Mouse (Mus musculus) embryonic facial prominence, embryonic 13.5 days (tissue): Measurements from ENCODE around the gene Gm49337. TPM values are rescaled to one million over a fixed set of nuclear protein-coding genes. Genes with fewer than 3 reads are reported as not detected.

Experiments
- ATAC-seq: fragments of 200-750 bp; cut with Nextera tagmentation; 2 replicates; pipeline ENCODE4 v1.8.0; 2017; ENCODE audit warnings: low read depth; ENCODE audit not compliant: insufficient number of reproducible peaks, insufficient read depth, low FRiP score, low TSS enrichment
- H3K27ac ChIP-seq: fragments of 300-500 bp; sonication (generic); 2 replicates; pipeline ENCODE4 v1.5.1; 2015; ENCODE audit warnings: moderate library complexity, mild to moderate bottlenecking, inconsistent platforms
- H3K27me3 ChIP-seq: fragments of 300-500 bp; sonication (generic); 2 replicates; pipeline ENCODE4 v1.6.1; 2015; ENCODE audit warnings: mild to moderate bottlenecking, inconsistent platforms
- H3K36me3 ChIP-seq: fragments of 300-500 bp; sonication (generic); 2 replicates; pipeline ENCODE4 v1.6.1; 2015; ENCODE audit warnings: mild to moderate bottlenecking, inconsistent platforms
- H3K4me1 ChIP-seq: fragments of 300-500 bp; sonication (generic); 2 replicates; pipeline ENCODE4 v1.6.1; 2015; ENCODE audit warnings: inconsistent platforms
- H3K4me2 ChIP-seq: fragments of 300-500 bp; sonication (generic); 2 replicates; pipeline ENCODE4 v1.6.1; 2015; ENCODE audit warnings: moderate library complexity, mild to moderate bottlenecking, inconsistent platforms
- H3K4me3 ChIP-seq: fragments of 300-500 bp; sonication (generic); 2 replicates; pipeline ENCODE4 v1.5.1; 2015; ENCODE audit warnings: mild to moderate bottlenecking, inconsistent platforms
- H3K9ac ChIP-seq: fragments of 300-500 bp; sonication (generic); 2 replicates; pipeline ENCODE4 v1.6.1; 2015; ENCODE audit warnings: mild to moderate bottlenecking, inconsistent platforms
- H3K9me3 ChIP-seq: fragments of 300-500 bp; sonication (generic); 2 replicates; pipeline ENCODE4 v1.6.1; 2016; ENCODE audit warnings: inconsistent platforms
- whole genome bisulfite sequencing: fragments of 180-500 bp; shearing (Covaris S2); methylation state at CpG from one replicate; pipeline ENCODE4 v1.1.7; 2015; ENCODE audit warnings: mixed read lengths; 5-methylcytosine and 5-hydroxymethylcytosine counted together
- polyA plus RNA-seq: library from polyadenylated mRNA; unstranded; fragments of >200 nt; fragmentation: Nextera tagmentation; extraction: Ambion mirVana; gene quantifications from 2 replicates; pipeline ENCODE4 v1.2.1, GENCODE M21; 2015

Gm49337 gene
- polyA plus RNA-seq, 1 experiment from 2014 or later = not detected

GRCm38 (mm10) chr4:116164759-116165554 is 8.2 kb upstream of the Gm49337 start:
- Histone ChIP-seq H3K36me3 (peaks cover 12% of the 10 kb centered on the region), H3K4me2 (no peak overlapping the region), H3K4me1 (peaks cover 13% of the 10 kb centered on the region), H3K9me3 (no peaks in the 10 kb centered on the region), H3K27ac (no peak overlapping the region), H3K4me3 (no peak overlapping the region), H3K9ac (no peak overlapping the region), H3K27me3 (no peaks in the 10 kb centered on the region)
- 71% methylated on average over 2 of the region's 2 CpGs for WGBS
- no peak for ATAC-seq

GRCm38 (mm10) chr4:116165708-116166407 is 7.3 kb upstream of the Gm49337 start:
- H3K9ac ChIP-seq = no peak overlapping the region
- H3K36me3 ChIP-seq = peaks cover 6% of the 10 kb centered on the region
- no peak overlapping the region for H3K27ac ChIP-seq
- 27% methylated on average over 8 of the region's 8 CpGs for WGBS
- no peak for ATAC-seq
- no peaks in the 10 kb centered on the region for H3K27me3 ChIP-seq
- H3K4me2 ChIP-seq = no peak overlapping the region
- H3K4me3 ChIP-seq = no peak overlapping the region
- peaks cover 13% of the 10 kb centered on the region for H3K4me1 ChIP-seq
- no peaks in the 10 kb centered on the region for H3K9me3 ChIP-seq

- H3K4me3 ChIP-seq = no peak within 1 kb of the TSS
- H3K4me2 ChIP-seq = no peak within 1 kb of the TSS
- 27% methylated on average over 7 of the region's 7 CpGs for WGBS
- no peaks in the 10 kb centered on the region for H3K9me3 ChIP-seq
- peaks cover 13% of the 10 kb centered on the region for H3K4me1 ChIP-seq
- ATAC-seq = no peak
- H3K27ac ChIP-seq = peak within 1 kb of the TSS; percentile 23; the same call in 1 of the 2 replicates
- no peaks in the 10 kb centered on the region for H3K36me3 ChIP-seq
- H3K27me3 ChIP-seq = no peaks in the 10 kb centered on the region
- H3K9ac ChIP-seq = no peak within 1 kb of the TSS
These were observed 5.8 kb upstream of the Gm49337 start, which contains the start of gene Tspan1 for GRCm38 (mm10) chr4:116167404-116167803. TSS of gene Tspan1 (minus strand) at chr4:116167601.

GRCm38 (mm10) chr4:116168617-116169352 is 4.4 kb upstream of the Gm49337 start:
- Histone ChIP-seq H3K27me3 (no peaks in the 10 kb centered on the region), H3K9me3 (no peaks in the 10 kb centered on the region), H3K4me2 (no peak overlapping the region), H3K9ac (no peak overlapping the region), H3K27ac (no peak overlapping the region), H3K4me1 (peaks cover 17% of the 10 kb centered on the region), H3K4me3 (no peak overlapping the region), H3K36me3 (no peaks in the 10 kb centered on the region)
- ATAC-seq = 0 out of 2 replicates have a peak, but pooled peaks have one; percentile 62
- WGBS = 85% methylated on average over 7 of the region's 8 CpGs

- Histone ChIP-seq H3K4me2 (no peak overlapping the region), H3K4me3 (no peak overlapping the region), H3K36me3 (no peaks in the 10 kb centered on the region), H3K9me3 (no peaks in the 10 kb centered on the region), H3K9ac (no peak overlapping the region), H3K27me3 (no peaks in the 10 kb centered on the region), H3K27ac (no peak overlapping the region), H3K4me1 (peaks cover 21% of the 10 kb centered on the region)
- WGBS = 68% methylated on average over 3 of the region's 3 CpGs
- 0 out of 2 replicates have a peak, but pooled peaks have one; percentile 5 for ATAC-seq
These were observed 3.9 kb upstream of the Gm49337 start for GRCm38 (mm10) chr4:116169353-116169672.

GRCm38 (mm10) chr4:116173752-116174151 is 568 bp downstream of the Gm49337 start:
- 84% methylated on average over 4 of the region's 4 CpGs for WGBS
- H3K36me3 ChIP-seq = no peaks in the 10 kb centered on the region
- H3K4me2 ChIP-seq = no peak overlapping the region

GRCm38 (mm10) chr4:116174466-116175116 is 1.4 kb downstream of the Gm49337 start:
- Histone ChIP-seq H3K4me3 (no peak overlapping the region), H3K27me3 (no peaks in the 10 kb centered on the region), H3K9ac (no peak overlapping the region), H3K9me3 (no peaks in the 10 kb centered on the region), H3K4me2 (no peak overlapping the region), H3K27ac (no peak overlapping the region), H3K4me1 (peaks cover 36% of the 10 kb centered on the region), H3K36me3 (no peaks in the 10 kb centered on the region)
- ATAC-seq = no peak
- 42% methylated on average over 6 of the region's 6 CpGs for WGBS

More at GRCm38 (mm10) chr4:116173752-116174151, 568 bp downstream of the Gm49337 start:
- Histone ChIP-seq H3K27ac (no peak overlapping the region), H3K27me3 (no peaks in the 10 kb centered on the region), H3K9ac (no peak overlapping the region), H3K4me3 (no peak overlapping the region), H3K4me1 (peaks cover 36% of the 10 kb centered on the region), H3K9me3 (no peaks in the 10 kb centered on the region)
- ATAC-seq = no peak

GRCm38 (mm10) chr4:116175136-116175535 is 2.0 kb downstream of the Gm49337 start:
- Histone ChIP-seq H3K4me3 (no peak overlapping the region), H3K36me3 (no peaks in the 10 kb centered on the region), H3K9ac (no peak overlapping the region), H3K27ac (no peak overlapping the region), H3K9me3 (no peaks in the 10 kb centered on the region), H3K4me1 (peaks cover 36% of the 10 kb centered on the region), H3K27me3 (no peaks in the 10 kb centered on the region), H3K4me2 (no peak overlapping the region)
- ATAC-seq = no peak

GRCm38 (mm10) chr4:116175711-116176542 is 2.7 kb downstream of the Gm49337 start:
- peak overlapping the region; percentile 7; the same call in 1 of the 2 replicates for H3K9ac ChIP-seq
- no peaks in the 10 kb centered on the region for H3K36me3 ChIP-seq
- 60% methylated on average over 7 of the region's 7 CpGs for WGBS
- no peaks in the 10 kb centered on the region for H3K9me3 ChIP-seq
- H3K4me2 ChIP-seq = peak overlapping the region; percentile 51
- H3K4me1 ChIP-seq = peaks cover 36% of the 10 kb centered on the region
- H3K27me3 ChIP-seq = no peaks in the 10 kb centered on the region
- peak overlapping the region; percentile 14 for H3K4me3 ChIP-seq
- peak overlapping the region; percentile 68 for H3K27ac ChIP-seq
- peak; percentile 23; the same call in 1 of the 2 replicates for ATAC-seq

- 9% methylated on average over 10 of the region's 10 CpGs for WGBS
These were observed 3.4 kb downstream of the Gm49337 start for GRCm38 (mm10) chr4:116176543-116176988.

More at GRCm38 (mm10) chr4:116176543-116176988, 3.4 kb downstream of the Gm49337 start:
- no peaks in the 10 kb centered on the region for H3K27me3 ChIP-seq
- H3K27ac ChIP-seq = peak overlapping the region; percentile 68
- H3K36me3 ChIP-seq = no peaks in the 10 kb centered on the region
- ATAC-seq = peak; percentile 82
- H3K4me3 ChIP-seq = peak overlapping the region; percentile 14
- peak overlapping the region; percentile 7; the same call in 1 of the 2 replicates for H3K9ac ChIP-seq
- no peaks in the 10 kb centered on the region for H3K9me3 ChIP-seq
- peak overlapping the region; percentile 51 for H3K4me2 ChIP-seq
- H3K4me1 ChIP-seq = peaks cover 36% of the 10 kb centered on the region
